Mouse (Mus musculus) monocyte, adult 2 months (primary cell): Measurements from ENCODE around the gene Notch2.

Experiments
- DNase-seq, 2 experiments: peaks; one replicate each; pipeline ENCODE4 v3.0.0; 2022; ENCODE audit warnings: low spot score in 2 of 2, low read depth in 1 of 2

Gene Notch2

GRCm38 (mm10) chr3:98013401-98014281, at the start of gene Notch2:
TSS of gene Notch2 (plus strand) at chr3:98013527.
- peak; percentile 84 to 94 for DNase-seq

- peak; percentile 59 to 77 for DNase-seq
These were observed 48.4 kb upstream of the Notch2 start for GRCm38 (mm10) chr3:97964878-97965353.

GRCm38 (mm10) chr3:97967627-97968026, 45.7 kb upstream of the Notch2 start:
- DNase-seq, result no peak

GRCm38 (mm10) chr3:97968191-97968590, 45.1 kb upstream of the Notch2 start:
- DNase-seq, result no peak

- no peak for DNase-seq
These were observed 44.3 kb upstream of the Notch2 start for GRCm38 (mm10) chr3:97969019-97969418.

- peak in 1 of 2 experiments; percentile 63 for DNase-seq
These were observed 42.2 kb upstream of the Notch2 start for GRCm38 (mm10) chr3:97971117-97971516.

GRCm38 (mm10) chr3:97972200-97972599, 41.1 kb upstream of the Notch2 start:
- no peak for DNase-seq

- no peak for DNase-seq
These were observed 40.6 kb upstream of the Notch2 start for GRCm38 (mm10) chr3:97972707-97973106.

- DNase-seq, result no peak
These were observed 40.0 kb upstream of the Notch2 start for GRCm38 (mm10) chr3:97973306-97973705.

- DNase-seq, result no peak
These were observed 39.0 kb upstream of the Notch2 start for GRCm38 (mm10) chr3:97974197-97974770.

GRCm38 (mm10) chr3:97976706-97977105, 36.6 kb upstream of the Notch2 start:
- no peak for DNase-seq

GRCm38 (mm10) chr3:97978710-97979109, 34.6 kb upstream of the Notch2 start:
- DNase-seq, result no peak

- DNase-seq, result no peak
These were observed 32.5 kb upstream of the Notch2 start for GRCm38 (mm10) chr3:97980683-97981327.

GRCm38 (mm10) chr3:97981376-97981906, 31.9 kb upstream of the Notch2 start:
- no peak for DNase-seq

- no peak for DNase-seq
These were observed 28.3 kb upstream of the Notch2 start for GRCm38 (mm10) chr3:97984870-97985506.

- DNase-seq, result no peak
These were observed 27.6 kb upstream of the Notch2 start for GRCm38 (mm10) chr3:97985691-97986090.

- DNase-seq, result no peak
These were observed 26.2 kb upstream of the Notch2 start for GRCm38 (mm10) chr3:97987153-97987552.

GRCm38 (mm10) chr3:97988756-97989155, 24.6 kb upstream of the Notch2 start:
- no peak for DNase-seq

GRCm38 (mm10) chr3:97990576-97990975, 22.8 kb upstream of the Notch2 start:
- DNase-seq, result no peak

GRCm38 (mm10) chr3:97992289-97992688, 21.0 kb upstream of the Notch2 start:
- DNase-seq, result no peak

- no peak for DNase-seq
These were observed 20.1 kb upstream of the Notch2 start for GRCm38 (mm10) chr3:97993196-97993595.
